Mouse (Mus musculus) ovary, postnatal 10 days (tissue): Measurements from ENCODE around the gene Tbrg1.

Experiments used
- DNase-seq: peaks from one replicate; pipeline ENCODE4 v3.0.0; 2022; ENCODE audit warnings: low spot score

Tbrg1 gene

DNA sequence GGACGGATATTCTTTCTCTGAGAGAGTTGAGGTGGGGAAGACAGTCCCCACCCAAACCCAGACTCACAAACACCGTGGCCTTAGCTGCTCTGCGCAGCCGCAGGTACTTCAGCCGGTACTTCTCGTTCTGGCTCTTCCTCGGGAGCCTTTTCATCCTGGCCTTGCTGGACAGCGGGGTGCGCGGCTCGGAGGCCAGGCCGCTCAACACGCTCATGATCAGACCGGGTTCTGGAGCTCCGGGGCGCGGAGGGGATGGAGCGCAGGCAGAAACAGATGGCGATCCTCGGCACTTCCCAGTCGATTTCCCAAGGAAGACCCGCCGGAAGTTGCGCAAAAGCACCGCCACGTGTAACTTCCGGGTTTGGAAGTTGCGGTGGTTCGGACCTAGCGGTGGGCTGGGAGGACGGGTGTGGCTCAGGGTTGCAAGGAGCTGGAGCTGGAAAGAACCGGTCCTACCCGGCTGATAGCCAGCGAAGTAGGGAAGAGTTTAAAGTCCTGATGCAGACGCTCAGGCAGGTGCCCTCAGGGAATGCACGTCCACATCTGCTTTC lies at the start of gene Tbrg1:
Gene Tbrg1, minus strand, starts transcription at position 382 of the 551 bp plus-strand sequence.
- DNase-seq, result peak; percentile 77

DNA sequence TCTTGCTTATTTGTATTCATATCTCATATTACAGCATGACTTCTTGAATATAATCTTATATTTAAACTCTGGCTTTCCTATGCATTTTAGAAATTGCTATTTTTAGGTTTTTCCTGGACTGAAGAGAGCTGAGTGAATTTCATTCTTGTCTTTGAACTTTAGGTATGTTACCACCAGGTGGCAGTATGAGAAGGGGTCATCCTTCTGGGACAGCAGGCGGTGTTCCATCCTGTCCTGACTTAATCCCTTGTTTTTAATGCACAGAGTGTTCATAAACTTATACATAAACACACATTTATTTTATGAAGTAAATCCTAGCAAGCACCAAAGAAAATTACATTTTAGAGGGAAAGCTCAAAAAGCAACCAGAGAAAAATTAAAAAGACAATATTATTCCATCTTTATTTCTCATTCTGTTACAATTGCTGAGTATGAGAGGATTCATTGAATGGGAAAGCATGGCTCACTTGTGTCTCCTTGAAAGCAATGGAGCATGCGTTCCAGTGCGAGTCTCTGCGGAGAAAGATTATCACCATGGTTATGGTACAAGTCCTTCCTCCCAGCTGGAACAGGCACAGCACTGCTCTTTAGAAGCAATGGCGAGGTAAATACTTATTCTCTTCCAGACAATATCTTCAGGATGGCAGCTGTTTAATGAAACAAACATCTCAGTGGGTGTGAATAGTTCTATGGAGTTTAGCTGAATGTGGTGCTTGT lies 33.0 kb upstream of the Tbrg1 start:
- DNase-seq, result no peak

DNA sequence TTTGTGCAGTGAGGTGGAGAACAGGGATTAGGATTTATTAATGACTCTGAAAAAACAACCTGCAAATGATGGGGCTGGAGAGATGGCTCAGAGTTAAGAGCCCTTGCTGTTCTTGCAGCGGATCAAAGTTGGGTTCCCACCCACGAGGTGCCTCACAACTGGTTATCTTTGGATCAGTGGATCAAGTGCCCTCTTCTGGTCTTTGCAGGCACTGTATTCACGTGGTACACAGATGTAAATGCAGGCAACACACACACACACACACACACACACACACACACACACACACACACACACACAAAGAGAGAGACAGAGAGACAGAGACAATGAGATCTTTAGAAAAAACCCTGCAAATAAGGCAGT lies 30.8 kb upstream of the Tbrg1 start:
- no peak for DNase-seq

DNA sequence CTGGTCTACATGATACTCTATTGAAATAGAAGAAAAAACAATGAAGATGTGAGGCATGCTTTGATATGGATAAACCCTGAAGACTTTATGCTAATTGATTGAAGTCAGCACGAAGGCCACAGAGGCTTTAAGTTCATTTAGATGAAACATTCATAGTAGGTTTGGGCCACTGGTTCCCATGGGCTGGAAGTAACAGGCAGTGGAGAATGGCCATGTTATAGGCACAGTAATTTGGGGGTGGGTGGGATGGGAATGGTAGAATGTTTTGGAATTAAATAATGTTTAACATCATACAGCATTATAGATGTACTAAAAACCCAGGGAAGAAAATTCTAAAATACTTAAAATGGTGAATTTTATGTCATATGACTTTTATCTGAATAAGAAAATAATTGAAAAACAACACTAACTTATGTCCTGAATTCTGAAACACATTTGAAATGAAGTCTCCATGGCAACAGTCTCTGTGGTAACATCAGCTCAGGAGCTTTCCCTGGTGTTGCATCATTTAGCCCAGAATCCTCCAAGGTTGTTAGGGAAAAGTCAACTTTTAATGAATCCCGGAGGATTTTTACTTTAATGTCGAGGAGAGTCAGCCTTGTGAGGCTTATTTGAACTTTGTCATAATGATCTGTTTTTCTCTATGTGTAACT lies 30.3 kb upstream of the Tbrg1 start:
- DNase-seq, result no peak

DNA sequence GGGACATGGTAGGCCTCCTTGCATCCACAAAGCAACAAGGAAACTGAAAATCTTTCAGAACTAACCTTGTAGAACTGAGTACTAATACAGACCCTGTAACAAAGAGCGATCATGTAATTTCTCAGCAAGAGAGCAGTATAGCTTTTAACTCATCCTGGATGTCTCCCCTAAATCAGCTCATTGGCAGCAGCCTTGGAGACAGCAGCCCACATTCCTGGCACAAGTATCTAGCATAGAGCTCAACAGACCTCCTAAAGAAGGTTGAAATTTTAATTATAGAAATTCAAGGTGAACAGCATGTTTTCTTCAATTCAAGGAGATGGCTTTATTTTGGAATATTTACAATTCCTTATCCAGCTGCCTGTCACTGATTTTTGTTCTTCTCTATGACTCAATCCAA lies 24.0 kb upstream of the Tbrg1 start:
- DNase-seq, result no peak

DNA sequence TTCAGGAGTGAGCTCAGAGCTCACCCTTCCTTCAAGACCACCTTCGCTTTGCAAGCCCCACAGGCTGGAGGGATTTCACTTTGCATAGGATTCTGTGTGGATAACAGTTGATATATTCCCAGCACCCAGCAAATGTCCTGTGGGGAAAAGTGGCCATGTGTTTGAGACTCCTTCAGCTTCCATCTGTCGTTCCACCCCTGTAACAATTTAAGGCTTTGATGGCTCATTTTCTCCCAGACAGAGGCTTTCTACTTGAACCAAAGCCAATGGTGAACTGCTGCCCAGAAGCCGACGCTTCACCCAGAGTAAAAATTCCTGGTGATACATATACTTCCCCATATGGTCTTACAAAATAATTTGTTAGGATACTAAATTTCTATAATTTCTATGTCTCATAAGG lies 18.2 kb upstream of the Tbrg1 start:
- no peak for DNase-seq

DNA sequence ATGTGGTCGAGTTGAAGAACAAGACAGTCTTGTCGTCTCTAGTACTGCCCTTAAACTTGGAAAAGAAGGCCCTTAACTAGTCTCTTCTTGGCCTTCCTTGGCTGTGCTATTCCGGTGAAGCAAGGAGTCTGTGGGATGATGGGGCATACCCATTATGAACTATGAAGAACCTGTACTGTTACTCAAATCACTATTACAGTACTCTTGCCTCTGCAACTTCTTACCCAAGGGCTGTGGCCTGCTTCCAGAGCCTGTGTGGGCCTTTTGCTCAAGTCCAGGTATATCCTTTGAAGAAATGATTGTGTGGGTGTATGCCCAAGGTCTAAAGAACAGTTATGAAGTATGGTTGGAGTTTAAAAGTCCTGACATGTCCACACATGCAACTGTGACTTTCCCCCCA lies 13.1 kb upstream of the Tbrg1 start:
- no peak for DNase-seq

DNA sequence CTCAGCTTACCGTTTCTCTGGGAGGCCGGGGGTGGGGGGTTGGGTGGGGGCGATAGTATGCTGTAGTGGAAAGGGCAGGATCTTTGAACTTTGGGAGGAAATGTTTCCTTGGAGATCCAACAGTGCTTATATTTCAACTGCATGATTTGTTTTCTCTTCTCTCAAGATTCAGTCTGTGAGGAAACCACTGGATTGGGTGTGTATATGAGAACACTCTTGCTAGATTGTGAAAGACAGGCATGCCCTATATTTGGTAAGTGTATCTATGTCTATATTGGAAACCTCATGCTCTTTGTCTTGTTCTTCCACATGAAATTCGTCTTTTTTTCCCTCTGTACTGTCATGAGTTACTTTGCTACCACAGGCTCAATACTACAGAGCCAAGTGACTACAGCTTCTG lies 12.6 kb upstream of the Tbrg1 start:
- DNase-seq, result no peak

DNA sequence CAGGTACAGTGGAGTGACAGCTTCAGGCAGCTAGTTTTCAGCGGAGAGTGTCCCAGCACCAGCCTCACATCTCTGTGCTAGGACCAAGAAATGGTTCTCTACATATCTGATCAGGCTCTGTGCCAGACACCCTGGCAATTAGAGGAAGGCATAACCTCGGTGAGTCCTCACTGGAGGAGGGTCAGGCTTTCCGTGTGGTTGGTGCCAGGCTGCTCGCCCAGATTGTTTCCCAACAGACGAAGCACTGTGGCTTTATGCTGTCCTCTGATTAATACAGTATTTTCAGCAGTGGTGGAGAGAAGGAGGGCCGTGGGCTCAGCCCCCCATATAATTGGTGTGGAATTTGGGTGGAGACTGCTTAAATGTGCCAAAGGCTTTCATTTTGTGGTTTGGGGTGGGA lies 12.0 kb upstream of the Tbrg1 start, which contains the start of gene Panx3:
Gene Panx3, minus strand, starts transcription at position 121 of the 400 bp plus-strand sequence.
- no peak for DNase-seq

DNA sequence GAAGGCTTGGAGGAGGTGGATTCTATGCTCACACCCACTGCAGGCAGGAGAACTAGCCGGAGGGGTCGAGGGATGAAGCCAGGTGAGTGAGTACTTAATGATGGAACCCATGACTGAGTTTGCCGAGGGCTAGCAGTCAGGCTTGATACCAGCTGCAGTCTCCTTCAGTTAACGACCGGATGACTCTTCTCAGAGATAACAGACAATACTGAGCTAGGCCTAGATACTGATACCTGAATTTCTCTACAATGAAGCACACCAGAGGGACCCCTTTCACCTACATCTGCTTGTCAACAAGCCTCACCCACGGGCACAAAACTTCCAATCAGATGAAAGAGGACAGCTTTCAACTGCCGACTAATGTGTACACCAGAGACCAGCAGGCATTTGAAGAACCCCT lies 8.9 kb upstream of the Tbrg1 start:
- no peak for DNase-seq

DNA sequence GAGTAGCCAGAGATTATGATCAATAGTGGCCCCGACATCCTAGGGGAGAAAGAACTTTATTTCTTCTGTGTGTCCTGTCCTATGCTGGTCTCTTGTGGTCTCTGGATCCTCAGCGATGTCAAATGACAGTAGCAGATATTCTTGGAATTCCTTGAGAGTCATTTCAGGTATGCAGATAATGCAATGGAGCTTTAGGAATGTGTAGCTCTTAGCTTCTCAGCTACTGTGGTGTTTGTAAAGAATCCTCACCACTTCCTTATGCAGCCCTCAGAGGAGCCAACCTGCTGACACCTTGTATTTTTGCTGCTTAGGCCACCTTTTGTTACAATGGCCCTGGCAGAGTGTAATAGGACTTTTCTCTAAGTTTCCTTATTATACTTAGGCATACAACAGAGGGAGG lies 7.5 kb upstream of the Tbrg1 start:
- DNase-seq, result no peak

DNA sequence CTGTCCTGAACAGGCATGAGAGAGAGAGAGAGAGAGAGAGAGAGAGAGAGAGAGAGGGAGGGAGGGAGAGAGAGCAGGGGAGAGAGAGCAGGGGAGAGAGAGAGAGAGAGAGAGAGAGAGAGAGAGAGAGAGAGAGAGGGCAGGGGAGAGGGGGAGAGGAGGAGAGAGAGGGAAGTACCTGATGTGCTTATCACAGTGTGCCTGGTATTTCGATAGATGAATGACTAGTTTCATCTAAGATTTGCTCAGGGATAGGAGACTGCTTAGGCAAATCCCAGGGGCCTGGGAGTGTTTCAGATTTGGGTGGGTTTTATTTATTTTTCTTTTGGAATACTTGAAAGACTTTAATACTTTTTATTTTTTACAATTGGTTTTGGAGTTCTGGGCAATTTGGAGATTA lies 6.1 kb upstream of the Tbrg1 start:
- no peak for DNase-seq

DNA sequence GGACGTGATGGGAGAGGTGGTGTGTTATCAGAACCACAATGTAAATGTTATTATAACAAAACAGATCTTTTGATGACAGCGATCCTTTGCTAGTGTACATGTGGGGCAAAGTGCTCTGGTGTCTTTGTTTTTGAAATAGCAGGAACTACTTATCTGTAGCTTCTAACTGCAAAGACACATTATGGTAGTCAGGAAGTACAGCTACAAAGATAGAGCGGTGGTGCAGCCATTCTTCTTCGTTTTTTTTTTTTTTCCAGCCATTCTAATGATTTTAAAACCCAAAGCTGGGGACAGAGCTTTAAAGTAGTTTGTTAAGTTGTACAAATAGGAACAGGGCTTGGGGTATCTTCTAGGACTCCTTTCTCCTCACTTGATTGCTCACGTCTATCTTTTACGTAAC lies 2.3 kb upstream of the Tbrg1 start:
- DNase-seq, result no peak

DNA sequence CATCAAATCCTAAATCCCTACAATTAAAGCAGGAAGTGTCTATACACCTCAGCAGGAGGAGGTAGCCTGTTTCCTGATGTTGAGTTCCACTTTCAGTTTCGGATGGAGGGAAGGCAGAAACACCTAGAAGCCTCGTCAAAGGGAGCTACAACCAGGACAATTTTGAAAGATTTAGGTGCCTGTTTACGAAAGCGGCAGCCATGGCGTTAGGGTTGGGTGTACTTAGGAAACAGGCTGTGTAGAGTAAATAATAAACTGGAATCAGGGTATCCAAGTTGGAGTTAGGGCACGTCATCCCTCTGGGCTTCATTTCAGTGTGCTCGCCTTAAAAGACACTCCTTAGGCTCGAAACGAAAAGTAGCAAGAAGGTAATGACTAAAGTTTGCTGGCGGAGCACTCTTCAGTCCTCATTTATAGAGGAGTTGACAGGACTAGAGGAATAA lies 652 bp downstream of the Tbrg1 start:
- no peak for DNase-seq

DNA sequence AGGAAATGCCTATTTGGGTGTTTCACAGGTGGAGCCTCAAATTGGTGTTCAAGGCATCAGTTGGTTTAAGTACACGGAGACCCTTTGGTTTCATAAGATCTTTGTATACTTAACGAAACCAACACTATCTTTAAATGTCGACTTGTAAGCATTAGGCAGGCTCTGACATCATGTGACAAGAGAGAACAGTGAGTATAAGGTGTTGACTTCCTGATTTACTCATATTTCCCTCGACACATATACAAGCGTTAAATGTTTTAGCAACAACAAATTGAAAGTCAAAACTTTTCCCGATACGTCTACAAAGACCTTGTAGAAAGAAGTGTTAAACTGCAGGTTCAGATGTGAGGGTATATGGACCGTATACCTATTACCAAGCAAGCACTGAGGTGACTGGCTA lies 1.2 kb downstream of the Tbrg1 start:
- no peak for DNase-seq

DNA sequence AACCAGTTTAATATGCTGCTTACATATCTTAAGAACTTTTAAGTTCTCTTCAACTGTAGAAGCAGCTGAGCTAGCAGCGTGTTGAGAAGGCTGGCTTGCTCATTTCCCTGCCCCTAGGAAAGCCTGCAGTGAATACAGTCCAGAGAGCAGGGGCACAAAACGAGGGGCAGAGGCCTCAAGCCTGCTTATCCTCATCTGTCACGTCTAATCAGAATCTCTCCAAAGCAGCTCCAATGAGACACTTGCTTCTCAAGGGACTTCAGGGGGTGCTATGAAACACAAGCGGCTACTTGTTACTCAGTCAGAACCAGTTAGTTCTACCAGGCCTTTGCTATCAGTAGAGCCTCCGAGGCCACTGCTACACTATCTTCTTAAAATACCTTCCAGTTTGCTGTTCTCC lies 3.3 kb downstream of the Tbrg1 start:
- no peak for DNase-seq

DNA sequence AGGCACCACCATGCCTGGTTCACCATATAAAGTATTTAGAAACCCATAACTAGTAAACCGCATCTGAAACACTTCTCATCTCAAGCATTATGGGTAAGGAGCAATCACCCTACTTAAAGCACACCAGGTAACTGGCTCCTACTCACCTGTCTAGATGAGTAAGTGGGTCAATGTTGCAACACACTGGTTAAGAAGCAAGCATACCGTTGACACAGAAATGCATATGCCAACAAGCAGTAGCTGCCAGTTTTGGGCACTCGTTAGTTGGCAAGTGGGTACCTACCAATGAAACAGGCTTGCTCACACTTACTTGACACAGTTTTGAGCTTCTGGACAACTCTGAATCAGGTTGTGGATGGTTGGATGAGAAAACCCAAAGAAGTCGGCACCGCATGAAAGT lies 6.5 kb downstream of the Tbrg1 start:
- no peak for DNase-seq

DNA sequence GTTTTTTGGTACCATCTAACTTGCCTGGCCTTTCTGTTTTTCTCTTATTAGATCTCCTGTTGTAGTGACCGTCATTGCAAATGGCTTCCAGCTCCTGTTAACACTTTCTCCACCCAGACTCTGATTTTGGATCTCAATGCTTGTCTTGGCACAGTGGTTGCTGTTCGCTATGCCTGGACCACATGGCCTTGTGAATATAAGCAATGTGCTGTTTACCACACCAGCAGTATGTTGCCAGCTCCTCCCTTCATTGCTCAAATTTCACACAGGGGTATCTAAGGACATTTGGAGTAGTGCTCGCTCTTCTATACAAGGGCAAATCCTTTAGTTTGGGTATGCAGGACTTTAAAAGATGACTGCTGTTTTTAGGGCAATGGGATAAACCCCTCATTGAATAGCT lies 10.9 kb downstream of the Tbrg1 start:
- no peak for DNase-seq

DNA sequence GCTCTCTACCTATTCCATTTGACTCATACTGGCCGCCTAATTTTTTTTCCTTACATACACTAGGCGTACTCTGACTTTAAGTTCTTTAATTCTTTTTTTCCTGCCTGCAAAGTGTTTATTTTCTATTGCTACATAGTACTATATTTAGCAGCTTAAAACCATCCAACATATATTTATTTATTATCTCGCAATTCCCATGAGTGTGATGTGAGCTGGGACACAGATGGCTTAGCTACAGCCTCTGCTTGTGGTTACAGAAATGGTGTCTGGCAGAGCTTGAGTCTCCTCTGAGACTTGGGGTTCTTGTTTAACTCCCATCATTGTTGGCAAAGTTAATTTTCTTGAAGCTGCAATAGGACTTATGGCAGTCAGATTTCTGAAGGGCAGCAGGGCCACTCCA lies 18.4 kb downstream of the Tbrg1 start:
- no peak for DNase-seq

DNA sequence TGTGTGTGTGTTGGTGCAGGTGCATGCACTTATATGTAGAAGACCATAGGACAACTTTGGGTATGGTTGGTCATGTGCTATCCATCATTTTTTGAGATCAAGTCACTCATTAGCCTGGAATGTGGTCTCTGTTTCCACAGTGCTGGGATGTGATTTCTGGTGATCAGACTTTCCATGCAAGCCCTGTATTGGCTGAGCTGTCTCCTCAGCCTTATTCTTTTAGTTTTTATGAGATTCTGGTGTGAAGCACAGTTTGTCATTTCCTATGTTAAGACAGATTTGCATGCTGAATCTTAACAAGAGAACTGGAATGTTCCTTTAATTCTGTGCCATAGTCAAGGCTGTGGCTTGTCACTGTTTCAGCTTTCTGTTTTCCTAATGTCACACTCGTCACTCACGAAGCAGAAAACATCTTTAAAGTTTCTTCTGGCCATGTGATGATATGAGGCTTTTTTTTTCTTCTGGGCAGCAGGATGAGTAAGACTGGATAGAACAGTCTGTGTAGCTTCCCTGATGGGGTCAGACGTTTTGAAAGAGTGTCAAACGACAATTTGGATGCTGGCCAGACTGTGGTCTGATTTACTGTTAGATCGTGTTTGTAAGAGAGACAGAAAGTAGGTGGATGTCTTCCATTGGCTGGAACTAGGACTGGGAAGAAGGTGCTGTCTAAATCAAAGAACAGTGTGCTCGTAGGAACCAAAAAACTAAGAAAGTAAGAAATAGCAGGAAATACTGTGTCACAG lies 20.1 kb downstream of the Tbrg1 start:
- no peak for DNase-seq

DNA sequence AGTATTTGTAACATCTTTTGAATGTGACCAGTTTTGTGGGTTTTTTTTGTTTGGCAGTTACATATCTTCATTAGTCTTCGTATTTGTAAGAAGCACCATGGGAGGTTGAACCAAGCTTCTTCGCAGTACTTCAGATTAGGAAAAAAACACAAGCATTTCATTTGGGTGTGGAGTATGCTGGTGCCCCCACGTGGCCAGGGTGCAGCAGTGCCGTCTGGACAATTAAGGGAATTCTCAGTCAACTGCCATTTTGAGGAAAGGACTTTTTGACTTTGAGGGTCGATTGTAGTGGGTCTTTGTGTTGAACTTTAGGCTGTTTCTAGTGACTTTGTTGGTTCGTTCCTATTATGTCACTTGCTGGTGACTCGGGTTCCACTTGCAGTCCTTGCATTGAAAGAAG lies 20.8 kb downstream of the Tbrg1 start:
- no peak for DNase-seq

DNA sequence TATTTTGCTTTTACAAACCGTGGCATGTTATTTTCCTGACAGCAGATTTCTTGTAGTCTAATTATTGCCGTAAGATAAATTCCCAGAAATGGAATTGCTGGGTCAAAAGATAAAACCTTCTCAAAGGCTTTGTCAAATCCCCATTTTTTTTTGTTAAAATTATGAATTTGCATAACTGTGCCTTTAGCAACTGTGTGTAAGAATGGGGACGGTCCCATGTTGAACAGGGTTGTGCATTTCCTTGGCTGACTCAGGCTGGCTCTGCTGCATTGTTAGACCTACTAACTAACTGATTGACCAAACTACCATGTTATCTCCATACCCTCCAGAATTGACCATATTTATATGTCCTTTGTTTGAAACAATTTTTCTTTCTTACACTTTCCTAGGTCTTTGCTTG lies 22.8 kb downstream of the Tbrg1 start:
- no peak for DNase-seq

DNA sequence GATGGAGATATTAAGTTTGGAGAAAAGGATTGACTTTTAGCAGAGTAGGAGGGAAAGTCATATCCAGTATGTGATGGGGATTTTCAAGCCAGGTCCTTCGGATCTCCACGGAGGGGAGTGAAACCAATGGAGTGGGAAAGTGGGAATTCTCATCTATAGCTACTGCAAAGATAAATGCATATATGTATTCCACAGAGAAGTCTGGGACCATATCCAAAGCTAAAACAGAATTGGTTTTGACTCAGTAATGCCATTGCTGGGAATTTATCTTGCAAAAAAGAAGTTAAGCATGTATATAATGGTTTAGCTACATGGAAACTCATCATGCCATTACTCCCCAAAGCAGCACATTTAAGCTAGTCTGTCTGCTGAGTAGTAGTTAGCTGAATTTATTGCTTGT lies 24.8 kb downstream of the Tbrg1 start:
- DNase-seq, result no peak
